Mouse (Mus musculus) liver, adult 2 months (tissue): ENCODE data around the gene Cdh4.

Source experiments
- CTCF ChIP-seq: fragments of 200-500 bp; IDR thresholded peaks from 2 replicates; pipeline ENCODE4 v1.5.1; 2011; ENCODE audit warnings: low read depth, low read length, control low read depth
- POLR2A ChIP-seq: fragments of 200-500 bp; IDR thresholded peaks from 2 replicates; pipeline ENCODE4 v1.6.1; 2011; ENCODE audit warnings: low read length, control low read depth; ENCODE audit not compliant: insufficient read depth; ENCODE audit errors: extremely low read depth

- no peak for TF ChIP-seq POLR2A
- TF ChIP-seq CTCF: no peak
Observed at GRCm38 (mm10) chr2:179533881-179534280, 91.7 kb downstream of the Cdh4 start.
